Mouse (Mus musculus) left cerebral cortex, adult 6 months (tissue): ENCODE results near the gene Ndufb6. TPM values are rescaled to one million over a fixed set of nuclear protein-coding genes. Genes with fewer than 3 reads are reported as not detected.

Experiments used
- long read RNA-seq, 2 experiments: library from polyadenylated mRNA; unstranded; transcript quantifications; one replicate each; pipeline ENCODE4 v2.0.0; 2019 to 2020
- polyA plus RNA-seq: library from polyadenylated mRNA; unstranded; fragments of <200 nt; fragmentation: Nextera tagmentation; gene quantifications from 2 replicates; pipeline ENCODE4 v1.2.3, GENCODE M21; 2021

The Ndufb6 gene
- polyA plus RNA-seq, result 580 and 627 TPM in 2 replicates
- long read RNA-seq, experiment 1, transcript Ndufb6-201 (4 exons, 659 nt), result major isoform, 60 of 63 reads
- long read RNA-seq, experiment 1, partial matches to known transcripts, result 0 of 63 reads
- long read RNA-seq, experiment 1, other reads (novel, unspliced or antisense), result 1 of 63 reads
- long read RNA-seq, experiment 2, transcript Ndufb6-202 (3 exons, 480 nt), result minor isoform, 8 of 399 reads
- long read RNA-seq, experiment 2, transcript Ndufb6-201 (4 exons, 659 nt), result major isoform, 383 of 399 reads
- long read RNA-seq, experiment 2, partial matches to known transcripts, result 4 of 399 reads
- long read RNA-seq, experiment 2, other reads (novel, unspliced or antisense), result 4 of 399 reads

DNA sequence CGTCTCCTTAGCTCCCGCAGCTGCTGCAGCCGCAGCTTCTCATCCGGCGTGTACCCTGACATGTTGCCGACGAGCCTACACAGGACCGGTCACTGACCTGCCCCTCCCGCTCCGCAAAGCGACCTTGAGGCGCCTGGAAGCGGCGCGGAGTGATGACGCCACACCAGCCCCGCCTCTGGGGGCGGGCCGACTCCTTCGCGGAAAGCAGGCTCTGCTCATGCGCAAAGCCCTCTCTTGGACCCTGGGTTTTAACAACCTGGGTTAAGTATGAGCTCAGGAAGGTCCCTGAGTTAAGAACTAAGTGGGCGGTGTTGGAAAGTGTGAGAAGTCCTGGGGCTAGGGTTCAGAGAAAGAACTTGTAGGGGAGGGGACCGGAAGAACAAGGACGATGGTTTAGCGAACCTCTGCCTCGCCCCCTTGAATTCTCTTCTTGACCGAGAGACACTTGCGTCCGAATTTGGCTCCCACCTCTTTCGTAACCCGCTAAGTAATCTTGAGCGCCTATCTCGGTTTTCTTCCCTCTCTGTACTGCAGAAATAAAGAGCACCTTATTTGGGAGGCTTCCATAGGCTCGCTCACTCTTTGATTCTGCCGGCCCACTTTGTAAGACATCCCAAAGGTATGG is at the start of gene Ndufb6:
Gene Ndufb6 (minus strand): TSS at position 146 of the 625 bp plus-strand sequence.

DNA sequence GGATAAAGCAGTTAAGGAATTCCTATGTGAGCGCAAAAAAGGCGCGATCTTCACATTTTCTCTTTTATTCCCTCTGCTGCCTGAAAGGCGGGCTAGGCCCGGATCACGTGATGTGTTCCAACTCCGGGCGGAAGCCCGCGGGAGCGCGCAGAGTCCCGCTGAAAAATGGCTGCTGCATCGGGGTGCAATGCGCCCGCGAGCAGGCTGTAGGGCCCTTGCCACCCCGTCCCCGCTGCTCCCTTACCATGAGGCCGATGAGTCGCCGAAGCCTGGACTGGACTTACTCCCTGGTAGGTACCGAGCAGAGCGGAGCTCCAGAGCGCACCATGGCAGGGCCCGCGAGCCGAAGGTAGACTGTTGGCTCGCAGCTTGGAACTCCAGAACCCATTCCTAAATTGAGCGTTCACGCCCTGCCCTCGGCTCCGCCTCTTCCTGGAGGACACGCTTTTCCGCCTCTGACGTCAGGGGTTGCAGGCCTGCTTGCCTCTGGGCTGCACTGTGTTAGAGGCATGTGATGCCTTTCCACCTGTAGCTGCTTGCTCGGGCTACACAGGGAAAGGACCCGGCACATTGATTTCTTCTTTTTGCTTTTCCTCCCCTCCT is 9.7 kb downstream of the Ndufb6 start, which contains the start of the genes Smim27 and Topors:
Gene Smim27 (plus strand): TSS at position 150 of the 603 bp plus-strand sequence.
Gene Topors (minus strand): TSS at position 421 of the 603 bp plus-strand sequence.

DNA sequence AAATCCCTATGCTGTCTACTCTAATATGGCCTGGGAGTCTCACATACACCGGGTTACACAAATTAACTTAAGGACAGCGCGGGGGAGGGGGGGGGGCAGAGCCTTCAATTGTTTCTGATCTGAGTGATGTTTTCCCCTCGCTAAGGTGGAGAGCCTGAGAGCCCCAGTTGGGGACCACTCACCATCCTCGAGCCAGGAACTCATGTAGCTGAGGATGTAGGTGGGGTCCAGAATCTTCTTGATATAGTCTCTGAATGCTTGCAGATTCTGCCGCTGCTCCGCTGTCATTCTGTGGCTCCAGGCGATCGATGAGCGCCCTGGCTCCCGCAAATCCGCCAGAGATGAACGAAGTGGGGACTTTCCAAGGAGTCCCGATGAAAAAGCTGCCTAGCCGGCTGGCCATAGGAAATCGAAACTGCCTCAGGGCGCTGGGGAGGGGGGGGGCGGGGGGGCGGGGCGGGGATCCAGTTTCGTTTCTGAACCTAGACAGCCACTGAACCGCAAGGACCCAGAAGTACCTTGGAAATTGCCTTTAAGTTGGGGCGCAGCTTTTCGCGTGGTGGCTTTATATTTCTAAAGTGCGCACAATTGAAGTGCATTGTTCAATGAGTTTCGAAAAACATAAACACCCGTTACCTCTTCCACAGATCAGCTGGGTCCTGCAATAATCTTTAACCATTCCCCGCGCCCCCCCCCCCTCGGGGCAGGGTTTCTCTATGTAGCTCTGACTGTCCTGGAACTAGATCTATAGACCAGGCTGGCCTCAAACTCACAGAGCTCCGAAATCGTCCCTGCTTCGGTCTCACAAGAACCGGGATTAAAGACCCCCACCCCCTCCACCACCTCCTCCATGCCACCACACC is 39.6 kb downstream of the Ndufb6 start, which contains the start of gene Ddx58:
Gene Ddx58 (minus strand): TSS at position 420 of the 863 bp plus-strand sequence.

Other genes starting within 250 kb of the Ndufb6 start
- 15.2 and 15.8 TPM in 2 replicates for gene Aco1, start 136.3 kb downstream of the Ndufb6 start, polyA plus RNA-seq
- 2.7 and 2.9 TPM in 2 replicates for gene Ddx58, start 39.6 kb downstream of the Ndufb6 start, polyA plus RNA-seq
- gene Smim27, start 9.8 kb downstream of the Ndufb6 start, polyA plus RNA-seq, result 15.6 and 17.7 TPM in 2 replicates
- 7.1 and 10.1 TPM in 2 replicates for gene Topors, start 9.6 kb downstream of the Ndufb6 start, polyA plus RNA-seq
- gene Tmem215, start 192.8 kb upstream of the Ndufb6 start, polyA plus RNA-seq, result 11.5 and 11.7 TPM in 2 replicates